Mouse (Mus musculus) stomach, embryonic 15.5 days (tissue): Measurements from ENCODE around the gene Thap12. TPM values are rescaled to one million over a fixed set of nuclear protein-coding genes. Genes with fewer than 3 reads are reported as not detected.

Source experiments
- ATAC-seq: fragments of 200-750 bp; cut with Nextera tagmentation; 2 replicates; pipeline ENCODE4 v1.8.0; 2017; ENCODE audit warnings: low read depth, moderate number of reproducible peaks, moderate TSS enrichment; ENCODE audit not compliant: insufficient read depth, low FRiP score
- H3K27ac ChIP-seq: fragments of 300-500 bp; sonication (generic); 2 replicates; pipeline ENCODE4 v1.5.1; 2015; ENCODE audit warnings: mild to moderate bottlenecking, inconsistent platforms
- H3K27me3 ChIP-seq: fragments of 300-500 bp; sonication (generic); replicated peaks from 2 replicates; pipeline ENCODE4 v1.6.1; 2015; ENCODE audit warnings: inconsistent platforms
- H3K36me3 ChIP-seq: fragments of 300-500 bp; sonication (generic); 2 replicates; pipeline ENCODE4 v1.6.1; 2015; ENCODE audit warnings: inconsistent platforms
- H3K4me1 ChIP-seq: fragments of 300-500 bp; sonication (generic); 2 replicates; pipeline ENCODE4 v1.6.1; 2015; ENCODE audit warnings: inconsistent platforms
- H3K4me2 ChIP-seq: fragments of 300-500 bp; sonication (generic); 2 replicates; pipeline ENCODE4 v1.6.1; 2015; ENCODE audit warnings: mild to moderate bottlenecking, inconsistent platforms
- H3K4me3 ChIP-seq: fragments of 300-500 bp; sonication (generic); replicated peaks from 2 replicates; pipeline ENCODE4 v1.5.1; 2015; ENCODE audit warnings: inconsistent platforms
- H3K9ac ChIP-seq: fragments of 300-500 bp; sonication (generic); 2 replicates; pipeline ENCODE4 v1.6.1; 2015; ENCODE audit warnings: inconsistent platforms
- H3K9me3 ChIP-seq: fragments of 300-500 bp; sonication (generic); 2 replicates; pipeline ENCODE4 v1.6.1; 2016; ENCODE audit warnings: inconsistent platforms
- whole genome bisulfite sequencing: fragments of 180-500 bp; shearing (Covaris S2); methylation state at CpG from one replicate; pipeline ENCODE4 v1.1.7; 2015; 5-methylcytosine and 5-hydroxymethylcytosine counted together
- polyA plus RNA-seq: library from polyadenylated mRNA; unstranded; fragments of >200 nt; fragmentation: Nextera tagmentation; extraction: Ambion mirVana; gene quantifications from 2 replicates; pipeline ENCODE4 v1.2.1, GENCODE M21; 2015

Gene Thap12
- polyA plus RNA-seq, 1 experiment from 2014 or later = 47.2 TPM

GRCm38 (mm10) chr7:98729661-98730271 lies 26.9 kb downstream of the Thap12 start:
- 0 out of 2 replicates have a peak overlapping the region, but pooled peaks have one; percentile 5 for H3K4me3 ChIP-seq
- peaks cover 6% of the 10 kb centered on the region for H3K4me1 ChIP-seq
- H3K4me2 ChIP-seq = peak overlapping the region; percentile 32
- no peaks in the 10 kb centered on the region for H3K9me3 ChIP-seq
- 25% methylated on average over 19 of the region's 19 CpGs for WGBS
- H3K9ac ChIP-seq = no peak overlapping the region
- no peaks in the 10 kb centered on the region for H3K36me3 ChIP-seq
- H3K27ac ChIP-seq = peak overlapping the region; percentile 44; the same call in 1 of the 2 replicates
- ATAC-seq = no peak
- H3K27me3 ChIP-seq = 0 out of 2 replicates have a peak, but pooled peaks cover 2% of the 10 kb centered on the region

DNA sequence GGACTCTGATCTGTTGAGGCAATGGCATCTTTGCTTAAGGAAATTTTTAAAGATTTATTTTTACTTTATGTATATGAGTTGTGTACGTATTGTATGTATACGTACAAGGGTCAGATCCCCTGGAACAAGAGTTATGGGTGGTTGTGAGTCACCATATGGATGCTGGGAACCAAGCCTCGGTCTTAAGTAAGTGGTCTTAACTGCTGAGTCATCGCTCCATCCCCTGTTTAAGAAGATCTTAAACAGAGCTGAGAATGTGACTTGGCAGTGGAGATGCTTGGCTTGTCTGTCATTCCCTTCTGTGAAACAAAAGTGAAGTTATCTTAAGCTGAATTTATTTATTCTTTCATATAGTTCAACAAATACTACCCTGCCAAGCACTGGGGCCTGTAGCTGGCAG lies 31.1 kb downstream of the Thap12 start:
- Histone ChIP-seq H3K4me2 (no peak overlapping the region), H3K27me3 (no peaks in the 10 kb centered on the region), H3K9ac (no peak overlapping the region), H3K4me1 (peaks cover 14% of the 10 kb centered on the region), H3K4me3 (no peak overlapping the region), H3K36me3 (no peaks in the 10 kb centered on the region), H3K27ac (no peak overlapping the region), H3K9me3 (no peaks in the 10 kb centered on the region)
- ATAC-seq = no peak
- WGBS = 76% methylated on average over 4 of the region's 4 CpGs

DNA sequence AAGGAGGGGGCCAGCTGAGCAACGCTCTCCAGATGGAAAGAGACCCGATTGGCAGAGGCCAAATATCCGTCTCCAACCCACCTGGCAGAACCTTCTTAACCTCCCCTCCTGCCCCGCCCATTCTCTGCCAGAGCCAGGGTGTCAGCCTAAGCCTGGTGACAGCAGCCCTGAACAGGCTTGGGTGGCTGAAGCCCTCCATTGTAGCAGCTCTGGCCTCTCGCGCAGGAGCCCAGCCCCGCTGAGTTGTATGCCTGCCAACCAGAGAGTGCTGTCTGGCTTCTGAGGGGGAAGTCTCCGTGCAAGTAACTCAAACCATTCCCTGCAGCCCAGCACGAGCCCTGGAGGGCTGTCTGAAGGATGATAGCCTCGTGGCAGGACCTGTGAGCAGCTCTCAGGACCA lies 32.0 kb downstream of the Thap12 start:
- Histone ChIP-seq H3K27ac (no peak overlapping the region), H3K9ac (no peak overlapping the region), H3K9me3 (no peaks in the 10 kb centered on the region), H3K4me1 (peaks cover 14% of the 10 kb centered on the region), H3K4me3 (no peak overlapping the region), H3K36me3 (no peaks in the 10 kb centered on the region), H3K27me3 (no peaks in the 10 kb centered on the region), H3K4me2 (no peak overlapping the region)
- WGBS = 14% methylated on average over 10 of the region's 10 CpGs
- peak; percentile 41; the same call in 1 of the 2 replicates for ATAC-seq

DNA sequence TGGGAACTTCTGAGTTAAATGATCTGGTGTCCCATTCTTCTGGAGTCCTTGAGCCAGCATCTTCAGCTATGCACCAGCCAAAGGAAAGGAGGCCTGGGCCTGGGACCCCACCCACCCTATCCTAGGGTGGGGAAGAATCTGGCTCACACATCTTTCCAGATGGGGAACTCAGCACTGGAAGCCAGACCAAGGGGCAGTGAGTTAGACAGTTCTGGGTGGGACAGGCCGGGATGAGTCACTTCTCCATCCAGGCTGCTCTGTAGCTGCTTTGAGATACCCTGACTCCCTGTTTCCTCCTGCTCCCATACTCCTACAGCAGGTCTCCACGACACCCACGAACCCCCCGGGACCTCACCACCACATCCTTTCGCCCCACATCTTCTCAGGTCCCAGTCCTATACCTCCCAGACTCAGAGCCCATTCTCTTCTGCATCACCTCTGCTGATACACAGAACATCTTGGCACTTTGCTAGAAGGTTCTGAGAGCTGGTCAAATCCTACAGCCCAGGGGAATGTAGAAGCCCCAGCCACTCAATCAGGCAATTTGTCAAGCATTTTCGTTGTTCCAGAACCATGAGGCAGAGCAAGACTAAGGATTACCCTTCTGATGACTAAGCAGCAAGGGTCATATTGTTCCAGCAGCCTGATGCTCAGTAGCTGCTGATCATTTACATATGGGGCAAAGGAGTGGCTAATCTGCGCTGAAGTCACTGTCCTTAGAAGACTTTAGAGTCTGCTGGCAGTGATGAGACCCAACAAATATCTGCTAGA lies 34.1 kb downstream of the Thap12 start:
- H3K9me3 ChIP-seq = no peaks in the 10 kb centered on the region
- peaks cover 18% of the 10 kb centered on the region for H3K4me1 ChIP-seq
- H3K36me3 ChIP-seq = no peaks in the 10 kb centered on the region
- H3K27me3 ChIP-seq = no peaks in the 10 kb centered on the region
- ATAC-seq = no peak
- 72% methylated on average over 7 of the region's 7 CpGs for WGBS
- no peak overlapping the region for H3K4me2 ChIP-seq
- H3K4me3 ChIP-seq = no peak overlapping the region
- H3K9ac ChIP-seq = no peak overlapping the region
- no peak overlapping the region for H3K27ac ChIP-seq

- no peak for ATAC-seq
- 11% methylated on average over 5 of the region's 5 CpGs for WGBS
- no peaks in the 10 kb centered on the region for H3K36me3 ChIP-seq
- peaks cover 6% of the 10 kb centered on the region; the same call in 1 of the 2 replicates for H3K4me1 ChIP-seq
- no peak overlapping the region for H3K27ac ChIP-seq
- no peak overlapping the region for H3K9ac ChIP-seq
- no peaks in the 10 kb centered on the region; the same call in 1 of the 2 replicates for H3K27me3 ChIP-seq
- no peak overlapping the region for H3K4me2 ChIP-seq
- no peak overlapping the region for H3K4me3 ChIP-seq
- no peaks in the 10 kb centered on the region for H3K9me3 ChIP-seq
These were observed 37.5 kb downstream of the Thap12 start for GRCm38 (mm10) chr7:98740363-98740762.

GRCm38 (mm10) chr7:98743312-98743711 lies 40.4 kb downstream of the Thap12 start:
- Histone ChIP-seq H3K36me3 (no peaks in the 10 kb centered on the region), H3K4me3 (no peak overlapping the region), H3K9ac (no peak overlapping the region), H3K27me3 (no peaks in the 10 kb centered on the region; the same call in 1 of the 2 replicates), H3K4me1 (0 out of 2 replicates have a peak, but pooled peaks cover 4% of the 10 kb centered on the region), H3K4me2 (no peak overlapping the region), H3K9me3 (no peaks in the 10 kb centered on the region), H3K27ac (no peak overlapping the region)
- ATAC-seq = no peak; the same call in 1 of the 2 replicates
- WGBS = 3% methylated on average over 3 of the region's 3 CpGs

DNA sequence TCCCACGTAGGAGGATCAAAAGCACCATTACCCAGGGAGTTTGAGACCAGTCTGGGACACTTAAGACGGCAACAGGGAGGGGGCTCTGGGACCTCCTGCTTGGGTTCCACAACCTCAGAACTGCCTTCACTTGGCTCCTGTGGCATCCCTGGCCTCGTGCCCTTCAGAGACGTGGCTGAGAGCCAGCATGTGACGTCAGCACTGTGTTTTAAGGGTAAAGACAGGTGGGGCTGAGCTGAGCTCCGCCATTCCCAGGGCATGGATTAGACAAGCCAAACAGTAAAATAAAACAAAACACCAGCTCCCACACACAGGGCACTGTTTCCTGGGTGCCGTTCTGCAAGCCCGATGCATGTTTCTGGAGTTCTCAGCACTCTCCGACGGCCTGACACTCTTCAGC lies 47.5 kb downstream of the Thap12 start:
- Histone ChIP-seq H3K9me3 (no peaks in the 10 kb centered on the region), H3K27ac (no peak overlapping the region), H3K36me3 (no peaks in the 10 kb centered on the region), H3K9ac (no peak overlapping the region), H3K27me3 (no peaks in the 10 kb centered on the region), H3K4me3 (no peak overlapping the region), H3K4me2 (no peak overlapping the region), H3K4me1 (0 out of 2 replicates have a peak, but pooled peaks cover 4% of the 10 kb centered on the region)
- 48% methylated on average over 10 of the region's 10 CpGs for WGBS
- ATAC-seq = no peak

GRCm38 (mm10) chr7:98752680-98753079 lies 49.8 kb downstream of the Thap12 start:
- 82% methylated on average over 8 of the region's 8 CpGs for WGBS
- Histone ChIP-seq H3K4me3 (no peak overlapping the region), H3K36me3 (no peaks in the 10 kb centered on the region), H3K27ac (no peak overlapping the region), H3K9me3 (no peaks in the 10 kb centered on the region), H3K4me1 (0 out of 2 replicates have a peak, but pooled peaks cover 4% of the 10 kb centered on the region), H3K4me2 (no peak overlapping the region), H3K9ac (no peak overlapping the region), H3K27me3 (0 out of 2 replicates have a peak, but pooled peaks cover 2% of the 10 kb centered on the region)
- no peak for ATAC-seq

GRCm38 (mm10) chr7:98756050-98756449 lies 53.1 kb downstream of the Thap12 start:
- ATAC-seq = no peak
- Histone ChIP-seq H3K4me3 (no peak overlapping the region), H3K4me2 (no peak overlapping the region), H3K9me3 (no peaks in the 10 kb centered on the region), H3K9ac (no peak overlapping the region), H3K36me3 (no peaks in the 10 kb centered on the region), H3K27me3 (0 out of 2 replicates have a peak, but pooled peaks cover 2% of the 10 kb centered on the region), H3K27ac (no peak overlapping the region), H3K4me1 (no peaks in the 10 kb centered on the region)
- 64% methylated on average over 11 of the region's 11 CpGs for WGBS

DNA sequence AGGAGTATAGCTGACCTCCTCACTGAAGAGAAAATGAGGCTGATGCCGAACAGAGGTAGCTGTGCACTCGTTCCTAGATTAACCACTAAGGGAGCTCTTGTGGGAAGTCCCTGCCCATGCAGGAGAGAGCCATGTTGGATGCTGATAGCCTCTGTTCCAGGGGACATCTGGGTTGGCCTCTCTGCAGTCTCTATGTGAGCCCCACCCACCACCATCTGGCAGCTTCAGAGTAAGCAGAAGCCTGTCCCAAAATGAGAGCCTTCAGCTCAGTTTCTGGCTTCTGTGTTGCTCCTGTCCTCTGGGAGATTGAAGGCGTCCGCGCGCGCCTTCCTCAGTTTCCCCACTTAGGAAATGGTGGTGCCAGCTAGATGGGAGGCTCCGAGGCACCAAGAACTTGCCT lies 53.7 kb downstream of the Thap12 start:
- H3K9ac ChIP-seq = no peak overlapping the region
- 0 out of 2 replicates have a peak, but pooled peaks cover 2% of the 10 kb centered on the region for H3K27me3 ChIP-seq
- no peak overlapping the region for H3K27ac ChIP-seq

GRCm38 (mm10) chr7:98760126-98760525 lies 57.2 kb downstream of the Thap12 start:
- WGBS = 78% methylated on average over 5 of the region's 5 CpGs
- Histone ChIP-seq H3K27ac (no peak overlapping the region), H3K4me1 (no peaks in the 10 kb centered on the region), H3K27me3 (0 out of 2 replicates have a peak, but pooled peaks cover 2% of the 10 kb centered on the region), H3K9ac (no peak overlapping the region), H3K36me3 (no peaks in the 10 kb centered on the region), H3K4me3 (no peak overlapping the region), H3K9me3 (no peaks in the 10 kb centered on the region), H3K4me2 (no peak overlapping the region)
- ATAC-seq = no peak

More for the DNA sequence above, 53.7 kb downstream of the Thap12 start:
- no peak for ATAC-seq
- H3K9me3 ChIP-seq = no peaks in the 10 kb centered on the region
- no peaks in the 10 kb centered on the region for H3K4me1 ChIP-seq
- WGBS = 74% methylated on average over 8 of the region's 8 CpGs
- H3K36me3 ChIP-seq = no peaks in the 10 kb centered on the region
- no peak overlapping the region for H3K4me2 ChIP-seq
- H3K4me3 ChIP-seq = no peak overlapping the region

- H3K27ac ChIP-seq = no peak overlapping the region
- no peak overlapping the region for H3K9ac ChIP-seq
- no peaks in the 10 kb centered on the region for H3K4me1 ChIP-seq
- no peaks in the 10 kb centered on the region for H3K9me3 ChIP-seq
- ATAC-seq = no peak
- WGBS = 87% methylated on average over 10 of the region's 10 CpGs
- H3K36me3 ChIP-seq = no peaks in the 10 kb centered on the region
- no peak overlapping the region for H3K4me3 ChIP-seq
- no peak overlapping the region for H3K4me2 ChIP-seq
- no peaks in the 10 kb centered on the region for H3K27me3 ChIP-seq
These were observed 61.0 kb downstream of the Thap12 start for GRCm38 (mm10) chr7:98763911-98764310.
